Mouse (Mus musculus) kidney, embryonic 16.5 days (tissue): ENCODE results near the gene Gins2. TPM values are rescaled to one million over a fixed set of nuclear protein-coding genes. Genes with fewer than 3 reads are reported as not detected.

Source experiments
- microRNA-seq: library from miRNA; unstranded; fragments of <30 nt; microRNA quantifications from one replicate; pipeline ENCODE4, GENCODE M21; 2016
- polyA plus RNA-seq: library from polyadenylated mRNA; unstranded; fragments of >200 nt; fragmentation: Nextera tagmentation; extraction: Ambion mirVana; gene quantifications from 2 replicates; pipeline ENCODE4 v1.2.1, GENCODE M21; 2015

Gins2 gene
- polyA plus RNA-seq, 1 experiment from 2014 or later, result 114 TPM

Small RNAs within 50 kb of the gene (microRNA-seq; reads per million reads assigned to microRNA genes)
- not detected for gene Mir7687

Other genes starting within 250 kb of the Gins2 start
- 2.3 and 2.4 TPM in 2 replicates for gene 1190005I06Rik, start 58.3 kb upstream of the Gins2 start, polyA plus RNA-seq
- 3.4 and 4.2 TPM in 2 replicates for gene Gm27021, start 78.8 kb upstream of the Gins2 start, polyA plus RNA-seq
- 1,211 and 1,278 TPM in 2 replicates for gene Cox4i1, start 78.9 kb upstream of the Gins2 start, polyA plus RNA-seq
- 253 and 262 TPM in 2 replicates for gene Emc8, start 79.3 kb upstream of the Gins2 start, polyA plus RNA-seq
- 10.0 and 10.9 TPM in 2 replicates for gene Irf8, start 147.1 kb upstream of the Gins2 start, polyA plus RNA-seq